Mouse (Mus musculus): Measurements from ENCODE around the gene Rbfox2.

DNA sequence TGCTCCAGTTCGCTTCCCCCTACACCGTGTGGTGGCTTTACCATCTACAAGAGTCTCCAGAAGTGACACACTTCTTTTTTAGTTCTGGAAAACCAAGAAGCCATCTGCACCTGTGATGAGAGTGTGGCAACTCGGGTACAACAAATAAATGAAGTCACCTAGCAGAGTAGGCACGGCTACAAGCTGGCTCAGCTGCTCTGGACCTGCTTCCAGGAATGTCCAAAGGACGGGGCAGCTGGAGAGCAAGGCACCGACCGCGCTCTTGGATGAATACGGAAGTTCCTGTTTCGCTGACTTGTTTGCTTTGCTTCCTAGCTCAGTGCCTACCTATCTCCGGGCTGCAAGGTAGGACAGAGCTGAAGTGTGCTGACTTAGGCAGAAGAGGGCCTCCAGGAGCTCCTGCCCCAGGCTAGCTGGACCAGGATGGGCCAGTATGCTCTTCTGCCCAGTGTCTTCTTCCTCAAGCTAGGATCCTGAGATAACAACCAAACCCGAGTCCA, 22.9 kb upstream of the Rbfox2 start:
- TF ChIP-seq TAL1 (conservative IDR thresholded peaks at IDR 0.05; ENCODE audit: low read depth, low read length) = no peak
- TF ChIP-seq CTCF (IDR thresholded peaks at IDR 0.05; ENCODE audit: low read depth, low read length) = no peak
- TF ChIP-seq POLR2AphosphoS5 (IDR thresholded peaks at IDR 0.05; ENCODE audit: insufficient replicate concordance, low read depth, low read length) = no peak
- no peak for TF ChIP-seq GATA1 (IDR thresholded peaks at IDR 0.05; ENCODE audit: borderline replicate concordance, low read length)
- TF ChIP-seq GATA2 (IDR thresholded peaks at IDR 0.05; ENCODE audit: borderline replicate concordance, low read depth, low read length) = no peak

Data from G1E (cell line).